Mouse (Mus musculus): Measurements from ENCODE around the gene Id2. TPM values are rescaled to one million over a fixed set of nuclear protein-coding genes. Genes with fewer than 3 reads are reported as not detected.

Gene Id2
- total RNA-seq, 1 experiment: 14.5 TPM

DNA sequence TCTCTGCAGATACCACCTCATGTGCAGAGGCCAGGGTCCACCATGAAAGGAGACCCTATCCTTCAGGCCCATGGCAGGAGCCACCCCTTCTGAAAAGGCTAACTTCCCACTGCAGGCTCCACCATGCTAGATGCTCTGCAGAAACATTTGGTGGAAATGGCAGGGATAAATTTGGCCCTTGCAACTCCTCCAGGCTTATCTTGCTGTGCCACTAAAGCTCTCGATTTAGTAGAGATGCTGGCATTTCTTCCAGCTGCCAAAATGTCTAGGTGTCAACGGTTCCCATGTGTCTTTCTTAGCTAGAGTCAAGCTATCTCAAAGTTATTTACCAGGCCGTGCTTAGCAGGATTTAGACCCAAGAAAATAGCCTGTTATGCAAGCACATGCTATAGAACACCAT is 22.6 kb downstream of the Id2 start:
- Histone ChIP-seq H3K4me1 (ENCODE audit: control insufficient read depth in 2 of 2, insufficient read depth in 2 of 2, low read length in 2 of 2, poor library complexity in 1 of 2) (peaks cover 0 to 2% of the 10 kb centered on the region in 2 experiments; a peak in 1 of 4 replicates), H3K27ac (ENCODE audit: insufficient read depth, low read depth, low read length, poor library complexity, severe bottlenecking) (no peak overlapping the region), H3K36me3 (ENCODE audit: control insufficient read depth, insufficient read depth, low read length, poor library complexity, severe bottlenecking) (no peaks in the 10 kb centered on the region), H3K4me3 (ENCODE audit: insufficient read depth in 1 of 2, low read depth in 1 of 2, low read length in 2 of 2, poor library complexity in 1 of 2, severe bottlenecking in 1 of 2) (no peak overlapping the region), H3K9ac (ENCODE audit: insufficient read depth, low read depth, low read length, poor library complexity, severe bottlenecking) (no peak overlapping the region), H3K9me3 (ENCODE audit: control insufficient read depth, insufficient read depth, low read depth, low read length) (no peaks in the 10 kb centered on the region)
- in situ Hi-C loops (cut with MboI; ENCODE audit: low sequenced_read_pairs in 2 of 2, unreplicated experiment in 2 of 2): no loop called here
- DNase-seq (ENCODE audit: low read depth, low spot score): no peak
- TF ChIP-seq ZC3H11A (IDR thresholded peaks at IDR 0.05; ENCODE audit: borderline replicate concordance, low read depth, low read length) (no peak), CHD2 (IDR thresholded peaks at IDR 0.05; ENCODE audit: low read depth, low read length) (no peak), ZNF384 (IDR thresholded peaks at IDR 0.05; ENCODE audit: low read depth, low read length) (no peak), MAFK (IDR thresholded peaks at IDR 0.05; ENCODE audit: insufficient read depth, low read depth, low read length) (no peak), HCFC1 (IDR thresholded peaks at IDR 0.05; ENCODE audit: borderline replicate concordance, insufficient read depth, low read length) (no peak)

DNA sequence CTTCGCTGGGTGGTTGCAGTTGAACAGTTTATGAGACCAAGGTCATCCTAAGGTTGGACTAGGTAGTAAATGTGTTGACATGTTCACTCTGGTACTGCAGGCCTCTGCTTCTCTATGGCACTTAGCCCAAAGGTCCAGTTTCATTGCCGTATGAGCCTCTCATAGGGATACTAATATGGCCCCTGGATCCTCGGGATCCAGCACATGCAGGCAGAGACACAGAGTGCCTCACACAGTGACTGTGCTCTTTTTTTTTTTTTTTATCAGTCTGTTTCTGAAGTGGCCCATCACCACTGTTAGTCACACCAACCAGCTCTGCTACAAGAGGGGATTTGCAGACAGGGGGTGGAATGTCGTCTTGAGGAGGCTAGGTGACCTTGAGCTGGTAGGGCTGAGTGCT is 23.6 kb downstream of the Id2 start:
- no peak for TF ChIP-seq CHD2 (IDR thresholded peaks at IDR 0.05; ENCODE audit: low read depth, low read length)
- no peak for TF ChIP-seq MAFK (IDR thresholded peaks at IDR 0.05; ENCODE audit: insufficient read depth, low read depth, low read length)
- TF ChIP-seq HCFC1 (IDR thresholded peaks at IDR 0.05; ENCODE audit: borderline replicate concordance, insufficient read depth, low read length): no peak
- TF ChIP-seq ZNF384 (IDR thresholded peaks at IDR 0.05; ENCODE audit: low read depth, low read length): no peak
- TF ChIP-seq ZC3H11A (IDR thresholded peaks at IDR 0.05; ENCODE audit: borderline replicate concordance, low read depth, low read length): no peak
- Histone ChIP-seq H3K4me3 (ENCODE audit: insufficient read depth in 1 of 2, low read depth in 1 of 2, low read length in 2 of 2, poor library complexity in 1 of 2, severe bottlenecking in 1 of 2) (no peak overlapping the region), H3K36me3 (ENCODE audit: control insufficient read depth, insufficient read depth, low read length, poor library complexity, severe bottlenecking) (no peaks in the 10 kb centered on the region), H3K9me3 (ENCODE audit: control insufficient read depth, insufficient read depth, low read depth, low read length) (no peaks in the 10 kb centered on the region), H3K27ac (ENCODE audit: insufficient read depth, low read depth, low read length, poor library complexity, severe bottlenecking) (no peak overlapping the region), H3K9ac (ENCODE audit: insufficient read depth, low read depth, low read length, poor library complexity, severe bottlenecking) (no peak overlapping the region), H3K4me1 (ENCODE audit: control insufficient read depth in 2 of 2, insufficient read depth in 2 of 2, low read length in 2 of 2, poor library complexity in 1 of 2) (peaks cover 0 to 8% of the 10 kb centered on the region in 2 experiments; a peak in 1 of 4 replicates)
- in situ Hi-C loops (cut with MboI; ENCODE audit: low sequenced_read_pairs in 2 of 2, unreplicated experiment in 2 of 2): no loop called here
- no peak for DNase-seq (ENCODE audit: low read depth, low spot score)

- in situ Hi-C loops (cut with MboI; ENCODE audit: low sequenced_read_pairs in 2 of 2, unreplicated experiment in 2 of 2): no loop called here
- H3K4me1 ChIP-seq (ENCODE audit: control insufficient read depth in 2 of 2, insufficient read depth in 2 of 2, low read length in 2 of 2, poor library complexity in 1 of 2): peaks cover 2 to 5% of the 10 kb centered on the region in 2 experiments; a peak in 1 of 4 replicates
- TF ChIP-seq ZNF384 (IDR thresholded peaks at IDR 0.05; ENCODE audit: low read depth, low read length): no peak
- TF ChIP-seq HCFC1 (IDR thresholded peaks at IDR 0.05; ENCODE audit: borderline replicate concordance, insufficient read depth, low read length): no peak
- TF ChIP-seq CHD2 (IDR thresholded peaks at IDR 0.05; ENCODE audit: low read depth, low read length): no peak
- TF ChIP-seq MAFK (IDR thresholded peaks at IDR 0.05; ENCODE audit: insufficient read depth, low read depth, low read length): no peak
- TF ChIP-seq ZC3H11A (IDR thresholded peaks at IDR 0.05; ENCODE audit: borderline replicate concordance, low read depth, low read length): no peak
- no peak overlapping the region for H3K27ac ChIP-seq (ENCODE audit: insufficient read depth, low read depth, low read length, poor library complexity, severe bottlenecking)
- H3K9me3 ChIP-seq (ENCODE audit: control insufficient read depth, insufficient read depth, low read depth, low read length): no peaks in the 10 kb centered on the region
- H3K4me3 ChIP-seq (ENCODE audit: insufficient read depth in 1 of 2, low read depth in 1 of 2, low read length in 2 of 2, poor library complexity in 1 of 2, severe bottlenecking in 1 of 2): no peak overlapping the region
- 0 out of 2 replicates have a peak, but pooled peaks cover 3% of the 10 kb centered on the region for H3K36me3 ChIP-seq (ENCODE audit: control insufficient read depth, insufficient read depth, low read length, poor library complexity, severe bottlenecking)
- no peak for DNase-seq (ENCODE audit: low read depth, low spot score)
- no peak overlapping the region for H3K9ac ChIP-seq (ENCODE audit: insufficient read depth, low read depth, low read length, poor library complexity, severe bottlenecking)
Observed at GRCm38 (mm10) chr12:25062264-25062663, 34.7 kb downstream of the Id2 start.

DNA sequence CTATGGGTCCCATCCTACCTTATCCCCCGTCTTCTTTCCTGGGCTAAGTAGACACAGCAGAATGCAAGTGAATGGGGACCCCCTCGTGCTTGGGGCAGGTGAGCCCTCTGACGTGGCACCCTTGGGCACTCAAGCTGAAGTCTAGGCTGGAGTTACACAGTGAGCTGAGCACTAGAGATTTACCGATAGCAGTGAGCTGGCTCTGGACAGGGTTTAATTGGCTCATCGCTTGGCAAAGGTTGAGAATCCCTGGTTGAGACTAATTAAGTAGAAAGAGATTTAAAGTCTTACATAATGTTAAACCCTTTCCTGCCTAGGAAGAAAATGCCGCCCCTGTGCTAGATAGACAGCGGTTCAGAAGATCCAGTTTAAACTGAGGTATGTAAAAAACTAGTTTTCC is 36.0 kb downstream of the Id2 start:
- in situ Hi-C loops (cut with MboI; ENCODE audit: low sequenced_read_pairs in 2 of 2, unreplicated experiment in 2 of 2): no loop called here
- no peak for TF ChIP-seq MAFK (IDR thresholded peaks at IDR 0.05; ENCODE audit: insufficient read depth, low read depth, low read length)
- no peak for TF ChIP-seq CHD2 (IDR thresholded peaks at IDR 0.05; ENCODE audit: low read depth, low read length)
- no peak for TF ChIP-seq ZNF384 (IDR thresholded peaks at IDR 0.05; ENCODE audit: low read depth, low read length)
- TF ChIP-seq ZC3H11A (IDR thresholded peaks at IDR 0.05; ENCODE audit: borderline replicate concordance, low read depth, low read length): no peak
- no peak for TF ChIP-seq HCFC1 (IDR thresholded peaks at IDR 0.05; ENCODE audit: borderline replicate concordance, insufficient read depth, low read length)
- no peak overlapping the region for H3K27ac ChIP-seq (ENCODE audit: insufficient read depth, low read depth, low read length, poor library complexity, severe bottlenecking)
- H3K4me1 ChIP-seq (ENCODE audit: control insufficient read depth in 2 of 2, insufficient read depth in 2 of 2, low read length in 2 of 2, poor library complexity in 1 of 2): peaks cover 2 to 5% of the 10 kb centered on the region in 2 experiments; a peak in 1 of 4 replicates
- DNase-seq (ENCODE audit: low read depth, low spot score): no peak
- no peaks in the 10 kb centered on the region for H3K9me3 ChIP-seq (ENCODE audit: control insufficient read depth, insufficient read depth, low read depth, low read length)
- 0 out of 2 replicates have a peak, but pooled peaks cover 3% of the 10 kb centered on the region for H3K36me3 ChIP-seq (ENCODE audit: control insufficient read depth, insufficient read depth, low read length, poor library complexity, severe bottlenecking)
- H3K9ac ChIP-seq (ENCODE audit: insufficient read depth, low read depth, low read length, poor library complexity, severe bottlenecking): no peak overlapping the region
- no peak overlapping the region for H3K4me3 ChIP-seq (ENCODE audit: insufficient read depth in 1 of 2, low read depth in 1 of 2, low read length in 2 of 2, poor library complexity in 1 of 2, severe bottlenecking in 1 of 2)
